Mouse (Mus musculus) spleen, adult 18-20 months (tissue): ENCODE measurements around the gene Rabgef1.

Experiments used
- DNase-seq, 2 experiments: peaks; one replicate each; pipeline ENCODE4 v3.0.0; 2022; ENCODE audit warnings: mixed read lengths in 2 of 2

The Rabgef1 gene

DNA sequence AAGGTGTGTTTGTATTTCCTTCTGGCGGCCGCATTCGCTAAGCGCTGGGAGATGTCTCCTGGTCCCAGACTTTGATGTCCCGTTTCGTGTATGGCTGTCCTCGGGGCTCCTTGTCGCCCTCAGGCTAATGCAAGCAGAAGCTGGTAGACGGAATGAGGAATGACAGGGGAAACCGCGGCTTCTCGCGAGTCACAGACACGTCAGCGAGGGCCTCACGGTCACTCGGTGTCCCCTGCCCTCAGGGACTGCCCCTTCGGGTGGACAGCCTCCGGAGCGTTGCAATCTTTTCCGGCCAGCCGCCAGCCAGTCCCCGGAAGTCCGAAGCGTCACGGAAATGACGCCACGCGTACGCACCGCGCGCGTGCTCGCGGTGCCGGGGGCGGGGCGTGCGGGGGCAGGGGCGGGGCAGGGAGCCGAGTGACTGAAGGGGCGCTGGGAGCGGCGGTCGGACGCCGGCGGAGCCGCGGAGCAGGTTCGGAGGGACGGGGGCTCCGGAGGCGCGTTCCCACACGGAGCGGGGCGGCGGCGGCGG is at the start of gene Rabgef1:
Gene Rabgef1, plus strand, starts transcription at position 376 of the 532 bp plus-strand sequence.
- DNase-seq = peak; percentile 84 to 88

- no peak for DNase-seq
Measured at GRCm38 (mm10) chr5:130122355-130122754, 49.2 kb upstream of the Rabgef1 start.

DNA sequence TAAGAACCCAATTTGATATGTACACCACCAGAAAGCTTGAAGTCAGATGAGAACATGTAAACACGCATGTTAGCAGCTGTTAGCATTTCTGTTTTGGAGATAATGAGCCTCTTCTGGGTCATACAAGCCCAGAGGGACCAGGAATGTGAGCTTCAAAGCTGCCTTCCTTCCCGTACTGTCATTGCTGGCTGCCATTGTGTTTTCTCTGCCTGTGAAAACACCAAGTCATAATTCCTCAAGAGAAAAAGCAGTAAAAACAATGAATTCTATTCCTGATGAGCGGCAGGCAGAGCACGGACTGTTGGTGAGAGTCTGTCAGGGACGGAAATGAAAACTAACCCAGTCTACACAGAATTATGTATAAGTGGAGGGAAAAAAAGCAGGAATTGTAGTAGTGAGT is 47.3 kb upstream of the Rabgef1 start:
- DNase-seq = no peak

DNA sequence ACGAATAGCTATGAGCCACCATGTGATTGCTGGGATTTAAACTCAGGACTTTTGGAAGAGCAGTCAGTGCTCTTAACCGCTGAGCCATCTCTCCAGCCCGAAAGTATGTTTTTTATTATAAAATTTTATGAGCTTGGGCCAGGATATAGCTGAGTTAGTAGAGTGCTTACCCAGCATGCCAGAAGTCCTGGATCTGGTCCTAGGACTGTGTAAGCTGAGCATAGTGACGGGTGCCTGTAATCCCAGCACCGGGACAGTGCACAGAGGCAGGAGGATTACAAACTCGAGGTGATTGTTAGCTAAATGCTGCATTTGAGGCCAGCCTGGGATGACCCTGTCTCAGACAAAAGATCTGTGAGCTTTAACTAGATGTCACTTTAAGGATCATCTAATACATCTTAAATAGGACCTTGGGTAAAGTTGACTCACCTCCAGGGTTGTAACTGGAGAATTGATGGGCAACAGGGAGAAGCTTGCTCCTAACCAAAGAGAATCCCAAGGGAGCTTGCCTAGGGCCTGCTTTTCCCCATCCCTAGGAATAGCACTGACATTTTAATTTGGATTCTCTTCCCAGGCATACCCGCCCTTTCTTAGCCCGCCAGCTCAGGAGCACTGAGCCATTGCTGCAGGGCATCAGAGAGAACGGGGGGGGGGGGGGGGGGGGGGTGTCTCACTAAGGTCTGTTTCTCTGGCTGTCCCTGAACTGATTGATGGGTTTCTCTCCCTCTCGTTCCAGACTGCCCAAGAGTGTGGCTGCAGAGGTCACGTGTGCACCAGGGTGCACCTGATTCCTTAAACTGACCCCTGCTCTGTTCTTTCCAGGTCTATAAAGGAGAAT is 42.7 kb upstream of the Rabgef1 start:
- DNase-seq = no peak

DNA sequence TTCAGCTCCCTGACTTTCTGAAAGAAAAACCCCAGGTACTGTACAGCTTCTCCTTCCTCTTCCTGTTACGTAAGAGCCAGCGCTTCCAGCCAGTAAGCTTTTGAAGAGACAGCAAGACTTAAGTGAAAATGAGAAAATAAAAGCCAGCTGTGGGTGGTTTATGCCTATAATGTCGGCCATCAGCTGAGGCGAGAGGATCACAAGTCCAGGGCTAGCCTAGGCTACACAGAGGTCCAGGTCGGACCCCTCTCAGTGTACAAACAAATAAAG is 42.1 kb upstream of the Rabgef1 start:
- no peak for DNase-seq

DNA sequence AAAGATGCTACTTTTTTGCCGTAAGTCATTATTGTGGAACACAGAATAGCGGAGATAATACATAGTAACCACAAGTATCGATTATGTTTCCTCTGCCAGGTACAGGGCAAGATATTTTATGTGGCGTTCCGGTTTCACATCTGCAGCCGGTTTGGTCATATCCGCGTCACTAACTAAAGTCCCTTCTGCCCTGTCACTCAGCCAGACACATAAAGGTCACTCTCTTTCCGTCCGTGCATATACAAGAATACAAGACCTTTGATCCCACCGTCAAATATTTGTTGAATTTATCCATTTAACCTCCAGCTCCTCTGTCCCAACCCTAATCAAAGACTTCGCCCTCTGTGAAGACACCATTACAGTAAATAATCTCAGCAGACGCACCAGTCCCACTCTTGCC is 35.0 kb upstream of the Rabgef1 start:
- no peak for DNase-seq

DNA sequence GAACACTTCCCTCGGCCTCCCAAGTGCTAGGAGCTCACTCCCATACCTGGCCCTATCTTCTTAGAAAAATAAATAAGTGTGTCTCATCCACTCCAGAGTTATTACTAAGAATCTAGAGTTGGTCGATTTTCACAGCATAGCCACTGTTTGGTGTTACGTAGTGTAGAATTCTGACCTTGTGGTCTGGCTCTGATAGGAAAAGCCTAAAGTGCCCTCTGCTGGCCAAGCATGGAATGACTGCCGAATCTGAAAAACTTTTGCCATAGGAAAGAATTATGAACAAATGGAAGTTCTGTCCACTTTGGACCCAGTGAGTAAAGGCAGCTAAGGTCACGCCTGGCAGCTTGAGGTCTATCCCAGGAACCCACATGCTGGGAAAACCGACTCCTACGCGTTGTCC is 32.2 kb upstream of the Rabgef1 start:
- peak; percentile 52 to 77 for DNase-seq

- DNase-seq = no peak
Measured at GRCm38 (mm10) chr5:130141138-130141537, 30.5 kb upstream of the Rabgef1 start.

DNA sequence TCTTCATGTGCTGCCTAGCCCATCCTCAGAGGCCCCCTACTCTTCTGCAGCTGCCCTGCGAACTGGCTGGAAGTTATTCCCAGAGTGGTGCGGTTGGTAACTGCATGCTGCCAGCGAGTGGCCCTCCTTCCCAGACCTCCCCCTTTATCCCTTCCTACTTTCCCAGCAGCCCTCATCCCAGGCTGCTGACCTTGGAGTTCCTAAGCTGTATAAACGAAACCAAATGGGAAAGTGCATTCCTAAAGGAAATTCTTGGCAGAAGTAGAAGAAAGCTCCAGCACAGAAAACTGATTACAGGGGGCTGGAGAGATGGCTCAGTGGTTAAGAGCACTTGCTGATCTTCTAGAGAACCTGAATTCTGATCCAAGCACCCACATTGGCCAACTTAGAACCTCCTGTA is 29.6 kb upstream of the Rabgef1 start:
- no peak for DNase-seq

GRCm38 (mm10) chr5:130143101-130143500 is 28.5 kb upstream of the Rabgef1 start:
- no peak for DNase-seq

DNA sequence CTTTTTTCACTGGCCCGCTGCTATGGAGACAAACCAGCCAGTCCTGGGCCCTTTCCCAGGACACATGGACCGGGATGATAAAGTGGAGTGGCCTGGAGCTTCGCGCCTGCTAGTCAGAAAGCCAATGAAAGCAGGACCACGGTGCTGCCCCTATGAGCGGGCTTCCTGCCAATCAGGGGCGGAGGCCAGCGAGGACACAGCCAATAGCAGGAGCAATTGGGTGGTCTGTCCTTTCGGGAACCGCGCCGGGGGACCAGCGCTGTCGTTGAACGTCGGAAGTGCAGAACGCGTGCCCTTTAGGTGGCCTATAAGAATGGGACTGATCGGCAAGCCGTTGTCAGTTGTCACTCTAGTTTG is 27.6 kb upstream of the Rabgef1 start:
- DNase-seq = peak; percentile 52 to 61

DNA sequence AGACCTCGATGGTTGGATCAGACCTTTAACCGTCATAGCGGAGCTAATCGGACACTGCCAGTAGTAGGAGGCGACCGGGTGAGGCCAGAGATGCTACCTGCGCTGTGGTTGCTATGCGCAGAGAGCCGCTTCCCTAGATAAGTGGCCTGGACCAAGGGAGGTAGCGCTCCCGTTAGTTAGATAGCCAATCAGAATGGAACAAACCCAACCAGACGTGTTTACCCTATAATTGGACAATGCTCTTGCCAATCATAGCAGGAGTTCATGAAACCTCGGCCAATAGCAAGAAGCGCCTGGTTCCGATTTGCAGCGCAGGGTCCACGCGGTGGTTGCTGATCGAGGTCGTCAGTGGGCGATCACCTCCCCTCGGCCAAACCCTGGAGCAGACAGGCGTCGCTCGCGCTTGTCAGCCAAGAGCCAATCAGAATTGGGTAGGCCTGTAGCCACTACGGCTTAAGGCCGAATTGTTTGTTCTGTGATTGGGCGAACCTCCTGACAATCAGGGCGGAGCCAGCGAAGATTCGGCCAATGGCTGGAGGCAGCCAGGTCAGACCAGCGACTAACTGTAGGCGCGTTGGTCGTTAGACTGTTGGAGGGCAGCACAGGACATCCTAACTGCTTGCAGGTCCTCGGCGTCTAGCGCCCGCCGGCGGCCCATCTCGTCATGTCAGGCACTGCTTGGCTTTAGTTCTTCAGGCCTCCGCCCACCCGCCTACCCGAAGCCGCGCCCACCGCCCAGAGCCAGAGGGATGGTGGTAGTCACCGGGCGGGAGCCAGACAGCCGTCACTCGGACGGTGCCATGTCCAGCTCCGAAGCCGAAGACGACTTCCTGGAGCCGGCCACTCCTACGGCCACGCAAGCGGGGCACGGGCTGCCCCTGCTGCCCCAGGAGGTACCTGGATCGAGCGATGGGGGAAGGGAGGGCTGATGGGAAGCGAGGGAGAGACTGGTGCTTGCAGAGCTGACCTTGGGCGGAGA is 27.0 kb upstream of the Rabgef1 start, which contains the start of gene Kctd7:
Gene Kctd7, plus strand, starts transcription at position 528 of the 979 bp plus-strand sequence.
- peak; percentile 88 to 89 for DNase-seq

DNA sequence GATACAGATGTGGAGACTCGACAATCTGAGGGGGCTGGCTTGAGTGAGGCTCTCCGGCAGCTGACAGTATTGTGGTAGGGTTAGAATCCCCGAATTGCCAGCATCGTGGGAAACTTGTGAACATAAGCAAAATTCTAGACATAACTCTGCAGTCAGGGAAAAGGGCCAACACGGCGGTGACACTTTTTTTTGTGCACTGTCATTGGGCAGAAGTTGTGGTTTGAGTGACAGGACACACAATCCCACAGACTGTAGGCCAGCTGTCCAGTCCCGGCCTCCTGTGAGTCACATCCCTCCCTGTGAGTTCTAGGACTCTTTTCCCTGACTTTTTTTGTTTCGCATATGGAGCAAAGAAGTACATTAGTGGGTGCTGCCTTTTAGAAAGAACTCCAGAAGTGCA is 25.6 kb upstream of the Rabgef1 start:
- DNase-seq = no peak

- no peak for DNase-seq
Measured at GRCm38 (mm10) chr5:130149726-130150310, 21.8 kb upstream of the Rabgef1 start.

DNA sequence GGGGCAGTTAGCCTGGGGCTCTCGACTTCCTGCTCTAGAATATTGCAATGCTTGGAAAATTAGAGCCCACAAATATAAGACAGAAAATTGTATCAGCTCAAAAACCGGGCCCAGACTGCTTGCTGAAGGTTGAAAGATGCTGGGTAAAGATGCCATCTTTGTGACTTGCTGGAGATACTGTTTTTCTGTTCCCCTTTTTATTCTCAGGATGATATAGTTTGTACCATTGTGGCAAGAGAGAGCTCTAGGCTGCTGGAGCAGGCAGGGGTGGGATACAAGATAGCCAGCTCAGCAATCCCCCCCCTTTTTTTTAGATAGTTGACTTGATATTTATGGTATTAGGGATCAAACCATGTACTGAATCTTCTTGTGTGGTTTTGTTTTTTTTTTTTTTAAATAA is 17.3 kb upstream of the Rabgef1 start:
- DNase-seq = no peak

- DNase-seq = no peak
Measured at GRCm38 (mm10) chr5:130158545-130158944, 13.1 kb upstream of the Rabgef1 start.

DNA sequence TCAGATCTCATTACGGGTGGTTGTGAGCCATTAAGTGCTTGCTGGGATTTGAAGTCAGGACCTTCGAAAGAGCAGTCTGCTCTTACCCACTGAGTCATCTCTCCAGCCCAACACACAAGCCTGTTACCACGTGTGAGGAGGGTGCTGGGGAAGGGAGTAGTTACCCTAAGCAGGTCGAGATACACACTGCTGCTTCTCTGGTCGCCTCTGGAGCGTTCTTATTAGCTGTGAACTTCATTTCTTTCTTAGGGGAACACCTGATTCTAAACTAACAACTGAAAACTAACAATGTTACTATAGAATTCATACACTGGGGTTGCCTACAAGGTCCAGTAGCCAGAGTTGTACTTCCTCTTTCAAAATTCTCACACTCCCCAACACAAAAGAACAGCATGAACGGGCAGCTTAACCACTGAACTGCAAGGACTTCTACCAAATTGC is 11.8 kb upstream of the Rabgef1 start:
- DNase-seq = no peak

- DNase-seq = peak; percentile 59 to 85
Measured at GRCm38 (mm10) chr5:130163670-130164069, 7.9 kb upstream of the Rabgef1 start.

- no peak for DNase-seq
Measured at GRCm38 (mm10) chr5:130165213-130165612, 6.4 kb upstream of the Rabgef1 start.

DNA sequence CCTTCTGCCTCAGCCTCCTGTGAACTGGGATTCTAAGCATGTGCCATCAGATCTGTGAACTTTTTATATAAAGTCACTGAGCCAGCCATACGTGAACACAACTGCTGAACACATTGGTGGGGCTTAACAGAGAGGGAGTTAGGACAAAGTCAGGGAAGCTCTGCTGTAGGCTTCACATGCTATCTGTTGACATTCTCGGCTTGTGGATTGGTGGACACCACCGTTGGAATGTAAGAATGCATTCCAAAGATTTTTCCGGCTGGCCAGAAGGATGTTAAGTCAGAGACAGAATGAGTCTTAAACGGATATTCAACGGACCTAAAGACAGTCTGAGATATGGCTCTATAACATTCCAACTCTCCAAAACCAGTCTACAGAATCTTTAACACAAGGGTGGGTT is 2.5 kb upstream of the Rabgef1 start:
- no peak for DNase-seq

DNA sequence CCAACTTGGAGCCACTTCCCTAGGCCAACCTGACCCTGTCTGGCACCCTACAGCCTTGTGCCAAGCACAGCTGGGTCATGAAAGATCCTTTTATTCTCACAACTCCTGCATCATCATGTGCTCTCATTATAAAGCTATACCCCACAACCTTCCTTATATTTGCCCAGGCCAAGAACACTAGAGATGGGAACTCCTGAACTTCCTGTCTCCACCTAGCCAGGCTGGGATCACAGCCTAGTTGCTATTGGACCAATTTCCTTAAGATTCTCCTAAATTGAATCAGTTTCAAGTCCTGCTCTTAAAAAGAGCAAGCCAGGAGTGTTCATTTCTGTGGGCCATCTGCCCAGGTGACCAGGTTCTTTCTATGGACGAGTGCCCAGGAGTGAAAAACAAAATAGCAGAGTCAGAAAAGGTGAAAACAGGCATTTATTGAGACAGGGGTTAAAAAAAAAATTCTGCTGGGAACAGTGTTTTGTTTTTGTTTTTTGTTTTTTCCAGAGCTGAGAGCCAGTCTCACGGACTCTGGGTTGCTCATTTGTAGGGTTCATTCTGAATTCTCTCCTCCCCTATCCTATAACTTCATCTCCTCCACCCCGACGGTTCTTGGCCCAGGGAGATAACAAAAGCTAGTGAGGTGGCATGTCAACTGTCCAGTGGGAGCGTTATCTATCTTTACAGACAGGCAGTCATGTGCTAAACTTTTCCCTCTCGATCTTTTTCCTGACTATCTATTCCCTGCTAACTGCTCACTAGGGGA is 754 bp upstream of the Rabgef1 start:
- DNase-seq = no peak

DNA sequence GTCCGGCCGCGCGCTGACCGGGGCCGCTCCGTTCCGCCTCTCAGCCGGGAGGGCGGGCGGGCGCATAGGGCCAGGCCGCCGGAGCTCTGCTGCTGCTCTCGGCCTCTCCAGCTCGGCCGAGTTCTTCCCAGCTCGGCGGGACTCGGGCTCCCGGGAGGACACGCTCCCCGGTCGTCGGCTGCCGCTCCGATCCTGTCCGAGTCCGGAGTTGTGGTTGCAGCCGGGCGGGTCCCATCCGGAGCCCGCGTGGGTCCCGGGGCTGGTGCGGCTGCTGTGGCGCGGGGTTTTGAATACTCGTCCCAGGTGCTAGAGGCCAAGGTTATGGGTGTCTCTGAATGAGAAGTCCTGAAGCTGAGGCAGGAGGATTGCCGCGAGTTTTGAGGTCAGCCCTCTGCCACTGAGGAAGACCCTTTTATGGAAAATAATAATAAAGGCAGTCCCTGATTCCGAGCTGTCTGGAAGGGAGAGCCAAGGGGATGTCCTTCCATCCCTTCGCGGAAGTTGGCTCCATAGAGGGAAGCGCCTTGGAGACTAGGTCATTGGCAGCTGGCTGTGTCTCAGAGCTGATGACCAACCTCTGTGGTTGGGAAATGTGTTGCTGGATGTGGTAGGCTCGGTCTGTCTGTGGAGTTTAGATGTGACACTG is 481 bp downstream of the Rabgef1 start:
- no peak for DNase-seq
